Mouse (Mus musculus) heart, adult 8-10 months (tissue): ENCODE measurements around the gene Prkn. TPM values are rescaled to one million over a fixed set of nuclear protein-coding genes. Genes with fewer than 3 reads are reported as not detected.

Experiments
- DNase-seq: peaks from one replicate; pipeline ENCODE4 v3.0.0; 2022; ENCODE audit warnings: low spot score
- total RNA-seq, 4 experiments: library from RNA; stranded (reverse); gene quantifications; 2 replicates each; pipeline ENCODE4 v1.2.4; 2022

Prkn gene
- total RNA-seq, 4 experiments from 2014 or later, result 12.6 to 16.3 (median 15.2) TPM

DNA sequence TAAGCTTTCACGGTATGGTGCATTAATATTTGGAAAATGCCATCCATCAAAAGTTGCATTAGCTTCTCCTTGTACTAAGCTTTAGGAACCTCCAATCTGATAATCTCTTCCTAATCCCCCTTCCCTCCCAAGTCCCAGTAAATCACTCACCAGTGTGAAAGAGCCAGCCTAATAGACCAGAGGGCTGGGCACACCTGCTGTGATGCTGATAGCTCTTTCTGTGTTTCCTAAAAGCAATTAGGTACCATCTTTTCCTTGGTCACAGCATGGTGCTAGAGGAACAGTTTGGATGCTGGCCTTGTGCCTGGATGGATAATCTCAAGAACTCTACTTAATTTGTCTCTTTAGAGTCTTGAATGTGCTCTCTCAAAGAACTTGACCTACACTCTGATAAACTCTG lies 287.0 kb downstream of the Prkn start:
- DNase-seq, result no peak

DNA sequence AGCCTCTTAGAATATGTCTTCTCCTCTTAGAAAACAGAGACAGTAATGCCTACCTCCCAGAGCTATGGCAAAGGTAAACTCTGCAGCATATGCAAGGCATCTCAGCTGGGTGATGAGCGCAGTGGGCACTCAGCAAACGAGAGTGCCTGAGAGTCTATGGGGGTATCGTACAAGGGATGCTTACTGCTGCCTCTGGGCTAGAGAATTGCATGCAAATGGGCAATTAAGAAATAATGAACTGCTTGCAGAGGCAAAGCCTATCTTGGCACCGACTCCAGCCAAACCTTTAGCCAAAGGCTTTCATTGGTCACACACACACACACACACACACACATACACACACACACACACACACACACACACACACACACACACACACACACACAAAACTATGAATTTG lies 290.7 kb downstream of the Prkn start:
- no peak for DNase-seq

DNA sequence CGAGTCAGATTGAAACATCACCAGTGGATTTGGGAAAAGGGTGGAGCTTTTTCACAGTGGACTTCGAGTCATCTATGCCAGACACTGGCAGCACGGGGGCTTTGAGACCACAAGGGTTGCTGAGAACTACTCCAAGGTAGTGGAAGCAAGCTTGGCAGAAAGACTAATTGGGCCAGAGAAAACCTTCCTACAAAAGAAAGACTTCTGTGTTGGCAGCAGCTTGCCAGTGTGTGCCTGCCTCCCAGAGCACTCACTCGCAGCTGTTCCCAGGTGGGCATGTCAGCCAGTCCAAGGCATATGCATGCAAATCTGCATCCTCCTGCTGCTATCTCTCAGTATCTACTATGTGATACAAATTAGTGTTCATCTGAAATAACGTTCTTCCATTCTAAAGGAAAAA lies 302.1 kb downstream of the Prkn start:
- DNase-seq, result no peak

DNA sequence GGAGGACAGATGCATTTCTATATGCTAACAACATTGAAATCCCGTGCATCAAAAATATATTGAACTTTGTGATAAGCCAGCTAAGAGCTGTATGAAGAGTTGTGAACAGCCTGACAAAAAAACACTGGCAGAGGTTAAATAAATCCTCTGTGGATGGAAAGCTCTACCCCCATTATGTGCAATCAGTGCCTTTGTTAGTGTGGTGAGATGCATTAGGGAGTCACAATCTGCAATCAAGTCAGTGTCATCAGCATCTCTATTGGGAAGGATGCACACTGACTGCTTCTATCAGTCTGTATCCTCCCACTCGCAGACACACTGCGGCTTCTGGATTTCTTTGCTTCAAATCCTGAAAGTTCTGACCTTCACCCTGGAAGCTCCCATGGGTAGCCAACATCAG lies 315.9 kb downstream of the Prkn start:
- DNase-seq, result no peak

DNA sequence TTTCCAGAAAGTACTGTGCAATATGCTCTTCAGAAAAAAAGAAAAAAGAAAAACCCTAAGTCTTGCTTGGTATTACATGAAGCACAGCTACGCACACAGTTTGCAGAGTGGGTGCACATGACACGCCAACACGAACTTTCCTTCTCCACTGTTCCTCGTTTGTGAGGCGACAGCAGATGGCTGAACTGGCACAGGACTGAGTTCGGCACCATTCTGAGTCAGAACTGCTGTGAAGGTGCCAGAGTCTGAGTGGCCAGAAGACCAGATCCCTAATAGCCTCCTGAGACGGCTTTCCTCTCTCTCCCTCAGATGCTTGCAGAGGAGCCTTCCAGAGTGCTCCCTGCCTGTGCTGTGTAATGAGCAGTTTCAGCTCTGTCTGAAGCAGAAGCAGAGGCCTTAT lies 317.4 kb downstream of the Prkn start:
- DNase-seq, result peak; percentile 24

DNA sequence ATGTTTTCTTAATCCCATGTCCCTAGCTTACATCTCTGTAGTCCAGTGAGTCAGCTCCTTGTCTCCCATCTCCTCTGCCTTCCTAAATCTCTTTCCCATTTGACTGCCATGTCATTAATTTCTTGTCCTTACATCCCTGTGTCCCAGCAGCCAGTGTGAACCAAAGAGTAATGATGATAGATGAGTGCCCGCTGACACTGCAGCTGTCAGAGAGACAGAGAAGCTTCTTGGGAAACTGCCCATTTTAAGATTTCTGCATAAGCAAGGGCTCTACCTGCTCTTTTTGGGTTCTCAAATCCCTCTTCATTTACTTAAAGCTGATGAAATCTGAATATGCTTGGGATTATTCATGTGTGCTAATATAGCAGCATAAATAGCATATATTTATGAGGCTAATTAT lies 321.3 kb downstream of the Prkn start:
- DNase-seq, result no peak

DNA sequence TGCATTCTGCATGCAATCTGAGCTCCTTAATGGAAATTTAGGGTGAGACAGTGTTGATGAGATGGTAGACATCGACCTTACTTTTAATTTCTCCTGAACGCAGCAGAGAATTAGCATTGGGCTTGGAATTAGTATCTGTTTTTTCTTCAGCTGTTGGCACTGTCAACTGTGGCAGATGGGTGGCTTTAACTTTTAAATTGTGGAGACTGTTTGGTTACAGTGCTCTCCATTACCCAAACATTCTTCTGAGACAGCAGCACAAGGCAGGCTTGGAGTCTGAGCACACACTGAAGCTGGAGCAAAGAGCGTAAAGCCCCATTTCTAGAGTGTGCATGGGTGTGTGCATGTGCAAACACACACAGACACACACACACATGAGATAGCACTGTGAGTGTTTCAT lies 322.6 kb downstream of the Prkn start:
- no peak for DNase-seq

DNA sequence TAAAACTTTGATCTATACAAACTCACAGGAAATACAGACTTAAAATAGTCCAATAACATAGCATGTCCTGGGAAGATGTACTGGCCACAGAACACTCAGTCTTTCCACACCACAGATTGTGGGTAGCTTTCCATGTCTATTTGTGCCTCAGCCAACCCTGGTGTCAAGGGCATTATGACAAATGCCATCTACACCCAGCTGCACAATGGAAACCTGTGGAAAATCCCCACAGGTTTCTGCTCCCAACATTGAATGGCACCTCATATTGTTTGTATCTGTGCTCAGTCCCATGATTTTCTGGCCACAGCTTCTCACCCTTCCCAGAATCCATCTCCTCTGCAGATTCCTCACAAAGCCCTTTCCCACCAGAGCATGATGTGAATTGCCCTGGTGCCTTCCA lies 347.2 kb downstream of the Prkn start:
- no peak for DNase-seq

DNA sequence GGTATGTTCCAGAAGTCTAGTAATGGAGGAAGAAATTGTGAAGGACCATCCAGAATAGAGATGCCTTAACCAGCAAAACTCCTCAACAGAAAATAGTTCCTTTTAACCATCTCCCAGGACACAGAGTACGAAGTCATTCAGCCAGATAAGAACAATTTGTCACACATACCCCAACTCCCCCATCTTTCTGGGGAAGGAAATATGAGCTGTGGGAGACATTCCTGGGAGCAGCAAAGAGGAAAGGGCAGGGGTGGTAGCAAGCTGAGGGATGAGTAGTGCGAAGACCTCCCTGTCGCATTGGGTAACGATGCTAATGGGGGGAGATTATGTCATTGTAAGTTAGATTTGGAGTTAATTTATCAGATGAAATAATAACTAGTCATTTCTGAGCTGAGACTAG lies 348.3 kb downstream of the Prkn start:
- no peak for DNase-seq

DNA sequence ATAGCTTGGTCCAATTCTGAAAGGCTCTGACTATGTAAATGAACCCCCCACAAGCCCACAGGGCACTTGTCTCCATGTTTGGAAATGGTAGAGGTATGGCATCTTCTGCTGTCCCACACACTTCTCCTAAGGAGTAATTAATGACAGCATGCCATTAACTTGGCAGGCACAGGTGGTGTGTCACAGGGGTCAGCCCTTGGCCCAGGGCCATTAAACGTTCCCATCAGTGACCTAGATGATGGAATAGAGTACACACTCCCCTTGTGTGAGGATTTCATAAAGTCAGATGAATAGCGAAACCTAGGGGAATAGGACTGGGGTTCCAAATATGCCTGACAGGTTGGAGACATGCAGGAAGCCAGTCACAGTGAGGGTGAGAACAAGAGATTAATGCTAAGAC lies 350.1 kb downstream of the Prkn start:
- no peak for DNase-seq

DNA sequence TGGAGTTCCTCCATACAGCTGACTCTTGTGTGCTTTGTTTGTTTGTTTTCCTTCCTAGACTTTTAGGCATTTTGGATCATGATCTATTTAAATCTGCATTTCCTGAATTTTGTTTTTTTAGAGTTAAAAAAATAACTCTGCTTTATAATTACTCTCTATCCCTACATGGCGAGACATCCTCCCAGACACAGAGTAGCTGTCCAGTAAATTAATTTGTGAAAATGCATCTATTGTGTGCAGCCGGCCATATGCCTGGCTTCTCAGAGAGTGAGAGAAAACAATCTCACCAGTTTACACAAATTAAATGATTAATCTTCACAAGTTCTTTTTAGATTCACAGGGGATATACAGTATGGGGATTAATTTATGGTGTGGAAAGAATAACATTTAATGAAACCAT lies 357.9 kb downstream of the Prkn start:
- DNase-seq, result no peak

DNA sequence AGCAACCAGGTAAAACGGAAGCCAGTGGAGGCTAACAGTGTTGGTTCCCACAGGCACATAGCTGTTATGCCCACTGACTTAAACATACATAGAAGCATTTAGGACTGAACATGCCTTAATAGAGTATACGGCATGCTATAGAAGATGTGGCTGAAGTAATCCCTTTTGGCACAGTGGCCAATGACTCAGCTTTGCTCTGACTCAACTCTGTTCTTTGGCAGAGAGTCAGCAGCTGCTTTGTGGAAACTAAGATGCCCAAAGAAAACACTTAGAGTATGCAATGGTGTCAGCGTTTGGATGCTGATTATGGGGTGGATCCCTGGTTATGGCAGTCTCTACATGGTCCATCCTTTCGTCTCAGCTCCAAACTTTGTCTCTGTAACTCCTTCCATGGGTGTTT lies 368.9 kb downstream of the Prkn start:
- DNase-seq, result peak; percentile 33

DNA sequence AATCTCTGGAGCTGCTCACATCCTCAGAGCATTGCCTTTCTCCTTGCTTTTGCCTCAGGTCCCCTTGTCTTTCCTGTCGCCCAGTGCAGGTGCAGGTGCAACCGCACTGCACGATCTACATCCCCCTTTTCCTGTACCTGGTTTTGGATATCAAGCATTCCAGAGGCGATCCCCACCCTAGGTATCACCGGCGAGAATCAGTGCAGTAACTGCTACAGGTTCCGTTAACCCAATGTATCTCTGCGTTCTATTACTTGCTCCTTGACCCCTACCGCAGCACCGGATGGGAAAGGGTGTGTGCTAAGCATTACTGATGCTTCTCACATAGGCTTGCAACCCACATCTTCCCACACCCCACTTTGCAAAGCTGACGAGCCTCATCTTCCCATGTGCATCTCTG lies 370.8 kb downstream of the Prkn start:
- no peak for DNase-seq

DNA sequence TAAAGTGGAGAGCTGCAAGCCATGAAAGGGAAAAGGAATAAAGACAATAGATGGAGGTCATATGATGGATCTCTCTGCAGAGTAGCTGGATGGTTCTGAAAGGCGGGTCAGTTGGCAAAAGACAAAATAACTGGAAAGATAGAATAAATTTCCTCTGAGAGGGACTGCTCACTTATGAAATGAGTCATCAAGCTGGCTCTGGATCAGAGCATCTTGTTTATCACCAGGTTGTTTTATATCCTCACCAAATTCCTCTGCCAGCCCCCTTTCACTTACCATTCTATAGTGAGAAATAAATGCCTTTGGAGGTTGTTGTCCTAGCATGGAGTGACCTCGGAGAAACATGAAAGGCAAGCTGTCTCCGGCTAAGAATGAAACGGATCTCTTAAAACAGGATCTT lies 371.4 kb downstream of the Prkn start:
- DNase-seq, result no peak

DNA sequence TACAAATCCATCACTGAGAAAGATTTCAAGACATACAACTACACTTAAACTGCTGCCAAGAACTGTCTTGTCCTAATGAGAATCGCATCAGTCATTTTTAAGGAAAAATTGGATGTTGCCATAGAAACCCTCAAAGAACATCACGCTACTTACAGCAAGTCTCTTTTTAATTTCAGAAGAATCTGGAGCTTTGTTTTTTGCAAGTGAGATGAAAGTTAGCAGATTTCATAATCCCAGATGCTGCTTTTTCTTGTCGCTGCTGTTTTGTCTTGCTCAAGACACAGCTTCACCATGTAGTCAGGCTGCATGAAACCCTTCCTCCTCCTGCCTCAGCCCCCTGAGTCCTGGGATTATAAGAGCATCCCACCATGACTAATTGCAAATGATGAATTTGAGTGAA lies 373.5 kb downstream of the Prkn start:
- DNase-seq, result no peak

DNA sequence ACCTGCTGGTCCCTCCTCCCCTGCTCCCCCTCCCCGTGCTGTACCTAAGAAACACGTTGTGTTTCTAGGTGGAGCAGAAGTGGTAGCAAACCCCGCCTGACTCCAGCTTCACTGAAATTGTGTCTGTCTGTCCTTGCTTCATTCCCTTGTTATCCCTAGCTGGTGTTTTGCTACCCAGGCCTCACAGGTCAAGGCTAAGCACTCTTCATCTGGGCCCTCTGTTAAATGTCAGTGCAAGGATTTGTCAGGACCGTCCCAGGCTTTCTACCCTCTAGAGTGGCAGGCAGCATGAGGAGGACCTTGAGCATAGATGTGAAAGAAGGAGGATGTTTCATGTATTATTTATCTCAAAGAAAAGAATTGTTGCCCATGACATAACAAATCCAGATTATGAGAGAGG lies 388.8 kb downstream of the Prkn start:
- DNase-seq, result no peak

DNA sequence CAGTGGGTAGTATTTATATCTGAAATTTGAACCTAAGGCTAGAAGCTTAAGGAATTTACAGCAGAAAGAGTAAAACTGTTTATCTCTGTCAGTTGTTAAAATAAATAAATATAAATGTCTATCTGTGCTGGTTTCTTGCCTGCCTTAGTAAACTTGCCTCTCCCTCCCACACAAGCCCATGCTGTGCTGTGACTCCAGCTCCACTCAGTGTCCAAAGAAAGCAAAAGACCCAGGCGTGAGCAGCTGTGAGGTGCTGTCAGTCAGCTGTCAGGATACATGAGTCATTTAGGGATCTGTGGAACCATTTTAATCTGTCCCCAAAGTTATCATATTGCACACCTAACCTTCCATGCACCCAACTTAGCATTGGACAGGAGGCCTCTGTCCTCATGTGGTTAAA lies 389.2 kb downstream of the Prkn start:
- no peak for DNase-seq

DNA sequence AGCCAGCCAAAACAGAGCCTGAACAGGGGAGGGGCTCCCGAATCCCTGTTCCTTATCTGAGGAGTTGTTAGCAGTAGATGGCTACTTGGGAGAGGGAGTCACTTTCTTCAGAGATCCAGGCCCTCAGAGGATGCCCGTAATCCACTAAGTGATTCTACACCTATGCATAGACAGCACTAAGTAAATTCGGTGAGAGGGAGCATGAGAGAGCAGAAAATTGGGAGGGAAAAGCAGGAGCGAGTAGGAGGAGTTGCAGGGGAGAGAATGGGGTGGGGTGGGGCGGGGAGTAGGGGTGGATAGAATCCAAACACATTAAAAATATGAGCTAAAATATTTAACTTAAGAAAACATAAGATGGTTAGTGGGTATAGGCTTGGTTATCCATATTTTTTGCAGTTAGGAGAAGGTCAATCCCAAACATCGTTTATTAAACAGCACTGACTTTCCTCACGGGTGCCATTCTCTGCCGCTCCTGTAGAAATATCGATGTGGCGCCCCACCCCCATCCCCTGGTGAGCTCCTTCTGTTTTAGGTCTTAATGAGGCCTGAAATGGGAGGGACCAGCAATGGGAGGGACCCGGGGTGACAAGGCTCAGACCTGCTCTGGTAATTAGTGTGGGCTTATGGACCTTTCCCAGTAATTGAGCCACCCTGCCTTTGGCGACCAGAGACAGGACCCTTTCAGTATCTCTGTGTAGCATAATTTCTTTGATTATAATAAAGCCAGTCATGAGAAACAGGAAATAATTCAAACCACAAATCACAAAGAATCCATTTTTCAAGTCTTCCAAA lies 390.6 kb downstream of the Prkn start:
- DNase-seq, result no peak

DNA sequence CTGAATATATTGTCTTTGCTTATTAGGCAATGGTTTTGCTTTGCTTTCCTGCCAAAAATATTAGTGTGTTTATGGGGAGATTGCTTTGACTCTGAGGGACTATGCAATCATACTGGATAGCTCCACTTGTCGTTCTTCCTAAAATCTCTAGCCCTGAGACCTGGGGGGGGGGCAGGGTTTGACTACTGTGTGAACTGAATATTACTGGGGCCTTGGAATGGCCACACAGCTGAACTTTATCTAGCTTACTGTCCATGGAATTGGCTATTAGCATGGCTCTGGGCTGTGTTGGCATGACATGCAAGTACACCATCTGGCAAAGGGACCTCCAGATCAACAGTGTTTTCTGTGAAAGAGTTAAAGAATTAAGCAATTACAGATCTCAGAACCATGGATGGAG lies 395.1 kb downstream of the Prkn start:
- no peak for DNase-seq

DNA sequence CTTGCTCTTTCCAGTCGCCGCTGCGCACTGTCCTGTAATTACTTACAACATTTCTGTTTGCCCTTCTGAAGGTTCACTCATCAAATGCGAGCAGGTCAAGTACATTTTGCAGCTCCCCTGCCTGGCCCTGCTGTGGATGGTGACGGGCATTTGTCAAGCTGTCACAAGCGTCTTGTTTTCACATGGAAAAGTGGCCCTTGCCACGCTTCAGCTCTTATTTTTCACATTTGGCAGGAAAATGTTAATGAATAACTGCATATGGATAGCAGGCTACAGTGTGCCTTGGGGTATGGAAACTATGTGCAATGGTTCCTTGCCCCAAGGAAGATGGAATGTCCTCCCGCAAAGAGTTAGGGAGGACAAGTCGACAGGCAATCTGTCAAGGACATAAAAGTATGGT lies 404.9 kb downstream of the Prkn start:
- no peak for DNase-seq

DNA sequence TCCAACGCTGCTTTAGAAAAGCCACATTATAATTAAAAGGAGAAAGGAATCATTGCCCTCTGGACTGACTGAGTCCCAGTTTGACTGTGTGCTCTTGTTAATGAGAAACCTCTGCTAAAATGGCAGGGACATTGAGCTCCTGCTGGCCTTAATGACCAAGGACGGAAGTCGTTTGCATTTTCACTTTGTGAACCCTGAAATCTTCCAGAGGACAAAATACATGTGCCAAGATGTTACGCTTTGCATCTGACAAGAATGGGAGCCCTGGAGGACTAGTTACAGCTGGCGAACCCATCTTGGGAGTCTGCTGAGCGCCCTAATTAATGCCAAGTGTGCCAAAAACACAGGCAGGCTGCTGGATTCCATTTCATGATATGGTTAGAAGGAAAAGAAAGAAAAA lies 409.0 kb downstream of the Prkn start:
- no peak for DNase-seq

DNA sequence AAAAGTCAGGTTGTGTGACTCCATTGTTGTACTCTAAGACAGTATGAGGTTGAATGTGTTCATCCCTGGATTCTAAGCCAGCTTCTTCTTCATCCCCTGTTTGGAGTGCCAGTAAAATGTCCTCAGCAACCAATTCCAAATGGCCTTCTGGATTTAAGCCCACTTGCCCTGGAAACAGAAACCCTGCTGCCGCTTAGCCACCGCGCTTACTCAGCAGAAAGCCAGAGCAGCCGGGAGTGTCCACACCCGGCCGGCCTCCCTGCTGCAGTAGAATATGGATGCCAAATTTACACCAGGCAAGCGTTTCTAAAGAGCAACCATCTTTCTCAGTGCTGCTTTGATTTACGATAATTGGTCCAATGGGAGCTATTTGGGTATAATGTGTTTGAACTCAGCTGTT lies 420.5 kb downstream of the Prkn start:
- peak; percentile 11 for DNase-seq

DNA sequence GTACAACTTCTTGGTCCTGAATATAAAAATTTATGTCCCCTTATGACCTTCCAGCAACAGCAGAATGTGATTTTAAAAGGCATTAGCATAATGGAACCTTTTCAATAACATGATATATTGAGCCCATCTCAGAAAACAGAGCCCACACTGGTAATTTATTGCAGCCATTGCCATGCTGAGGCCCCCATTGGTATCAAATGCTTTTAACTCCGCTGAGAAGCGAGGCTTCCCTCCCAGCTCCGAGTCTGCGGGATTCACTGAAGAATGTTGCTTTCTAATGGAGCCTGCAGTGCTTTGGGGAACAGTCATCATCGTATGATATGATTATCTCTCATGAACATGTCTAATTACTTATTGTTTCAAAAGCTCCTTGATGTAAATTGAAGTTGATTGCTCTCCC lies 421.5 kb downstream of the Prkn start:
- no peak for DNase-seq

DNA sequence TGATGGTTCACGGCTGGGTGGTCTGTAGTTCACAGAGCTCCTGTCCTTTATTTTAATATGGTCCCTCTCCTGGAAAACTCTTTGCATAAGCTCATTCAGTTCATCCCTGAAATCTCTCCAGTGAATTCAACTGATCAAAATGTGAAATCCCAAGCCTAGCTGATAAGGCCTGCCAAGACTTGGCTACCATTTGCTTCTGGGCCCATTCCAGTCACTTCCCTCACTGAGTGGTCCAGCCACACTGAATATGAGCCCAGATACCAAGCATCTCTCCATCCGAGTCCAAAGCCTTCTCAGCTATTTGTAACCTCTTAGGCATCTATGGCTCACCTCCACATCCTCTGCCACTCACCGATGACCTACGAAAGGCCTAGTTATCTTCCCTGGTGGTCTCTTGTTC lies 427.8 kb downstream of the Prkn start:
- no peak for DNase-seq
